Comparison of ENCODE assay signal across 11 mouse cellular contexts in genomic region chr11:22573166-22573565, GRCm38 (mm10).
"Had no signal": no experiment of that assay in that cellular context is flagged by ENCODE, and none has a peak within 500 bp of the region (broad histone marks: within the 10 kb centered on the region; RNA-seq: fewer than 3 reads in every experiment).

No protein-coding gene starts in this region.

- H3K4me1 ChIP-seq: liver, embryonic 12.5 days; megakaryocyte, embryonic 14.5 days; midbrain, embryonic 12.5 days; neural tube, embryonic 15.5 days had no signal

- DNase-seq: kidney, adult 8-10 months; lung, postnatal 4 days; thymus, postnatal 36 days had no signal

- H3K4me2 ChIP-seq: limb, embryonic 15.5 days; liver, embryonic 12.5 days; lung, embryonic 14.5 days; midbrain, embryonic 12.5 days; neural tube, embryonic 15.5 days had no signal

- H3K4me3 ChIP-seq: left cerebral cortex, adult 2 months; limb, embryonic 15.5 days; liver, embryonic 12.5 days; megakaryocyte, embryonic 14.5 days; midbrain, embryonic 12.5 days; neural tube, embryonic 15.5 days had no signal

- H3K36me3 ChIP-seq: limb, embryonic 15.5 days; liver, embryonic 12.5 days; midbrain, embryonic 12.5 days; neural tube, embryonic 15.5 days had no signal

- H3K9ac ChIP-seq: limb, embryonic 15.5 days; liver, embryonic 12.5 days; lung, embryonic 14.5 days; midbrain, embryonic 12.5 days; neural tube, embryonic 15.5 days had no signal

- ATAC-seq: liver, embryonic 12.5 days; midbrain, embryonic 16.5 days had no signal

- H3K9me3 ChIP-seq: limb, embryonic 15.5 days; liver, embryonic 12.5 days; megakaryocyte, embryonic 14.5 days; midbrain, embryonic 12.5 days; neural tube, embryonic 15.5 days had no signal

- H3K27ac ChIP-seq: left cerebral cortex, adult 2 months; limb, embryonic 15.5 days; liver, embryonic 12.5 days; midbrain, embryonic 12.5 days; neural tube, embryonic 15.5 days had no signal

- H3K27me3 ChIP-seq: limb, embryonic 15.5 days; liver, embryonic 12.5 days; megakaryocyte, embryonic 14.5 days; midbrain, embryonic 12.5 days; neural tube, embryonic 15.5 days had no signal
